Mouse (Mus musculus): Measurements from ENCODE around the gene Atf7ip.

GRCm38 (mm10) chr6:136553156-136553555 is 47.2 kb downstream of the Atf7ip start:
- TF ChIP-seq POLR2A (IDR thresholded peaks at IDR 0.05; ENCODE audit: extremely low read depth, insufficient read depth, low read length) (no peak), CTCF (IDR thresholded peaks at IDR 0.05; ENCODE audit: low read depth, low read length) (no peak)
